Mouse (Mus musculus) midbrain, embryonic 11.5 days (tissue): ENCODE results near the gene Tmem98. TPM values are rescaled to one million over a fixed set of nuclear protein-coding genes. Genes with fewer than 3 reads are reported as not detected.

Source experiments
- ATAC-seq: fragments of 200-750 bp; cut with Nextera tagmentation; 2 replicates; pipeline ENCODE4 v1.8.0; 2017; ENCODE audit warnings: moderate TSS enrichment, moderate library complexity; ENCODE audit not compliant: low FRiP score
- DNase-seq: peaks from one replicate; pipeline ENCODE4 v3.0.0; 2015; ENCODE audit warnings: low spot score; ENCODE audit errors: missing footprints
- H3K27ac ChIP-seq: fragments of 300-500 bp; sonication (generic); 2 replicates; pipeline ENCODE4 v1.5.1; 2014; ENCODE audit warnings: low read depth, low read length
- H3K27me3 ChIP-seq: fragments of 300-500 bp; sonication (generic); 2 replicates; pipeline ENCODE4 v1.6.1; 2014; ENCODE audit warnings: mild to moderate bottlenecking, low read length, moderate library complexity, mixed read lengths; ENCODE audit not compliant: control insufficient read depth, insufficient read depth
- H3K36me3 ChIP-seq: fragments of 300-500 bp; sonication (generic); 2 replicates; pipeline ENCODE4 v1.6.1; 2014; ENCODE audit warnings: mild to moderate bottlenecking, low read length, moderate library complexity, mixed read lengths; ENCODE audit not compliant: control insufficient read depth, insufficient read depth
- H3K4me1 ChIP-seq: fragments of 300-500 bp; sonication (generic); 2 replicates; pipeline ENCODE4 v1.6.1; 2014; ENCODE audit warnings: low read length; ENCODE audit not compliant: control insufficient read depth, insufficient read depth
- H3K4me2 ChIP-seq: fragments of 300-500 bp; sonication (generic); 2 replicates; pipeline ENCODE4 v1.6.1; 2014; ENCODE audit warnings: mild to moderate bottlenecking, moderate library complexity
- H3K4me3 ChIP-seq: fragments of 300-500 bp; sonication (generic); 2 replicates; pipeline ENCODE4 v1.5.1; 2014; ENCODE audit warnings: low read depth, low read length
- H3K9ac ChIP-seq: fragments of 300-500 bp; sonication (generic); 2 replicates; pipeline ENCODE4 v1.6.1; 2014; ENCODE audit warnings: low read length
- H3K9me3 ChIP-seq: fragments of 300-500 bp; sonication (generic); 2 replicates; pipeline ENCODE4 v1.6.1; 2016; ENCODE audit warnings: low read length; ENCODE audit not compliant: control insufficient read depth
- WGBS: fragments of 180-500 bp; shearing (Covaris S2); extraction: QIAGEN DNeasy Blood & Tissue Kit; methylation state at CpG from one replicate; pipeline ENCODE4 v1.1.7; 2014; 5-methylcytosine and 5-hydroxymethylcytosine counted together
- polyA plus RNA-seq: library from polyadenylated mRNA; unstranded; fragments of >200 nt; fragmentation: Nextera tagmentation; extraction: Ambion mirVana; gene quantifications from 2 replicates; pipeline ENCODE4 v1.2.1, GENCODE M21; 2014

Gene Tmem98
- polyA plus RNA-seq, 1 experiment from 2014 or later, result 94.9 TPM

DNA sequence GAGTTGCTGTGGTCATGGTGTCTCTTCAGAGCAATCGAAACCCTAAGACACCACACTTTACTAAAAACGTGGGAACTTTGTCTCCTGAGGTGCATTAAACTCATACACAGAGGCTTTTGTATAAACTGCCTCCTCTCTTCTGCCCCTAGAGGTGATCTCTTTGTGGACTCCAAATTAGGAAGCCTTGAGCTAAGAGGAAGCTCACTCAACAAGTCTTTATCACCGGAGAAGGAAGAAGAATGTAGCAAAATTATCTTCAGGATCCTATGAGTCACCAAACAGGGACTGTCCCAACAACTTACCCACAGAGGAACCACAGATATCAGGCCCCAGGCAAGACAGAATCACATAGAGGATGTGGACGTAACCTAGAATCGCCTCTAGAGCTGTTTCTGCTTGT lies 24.3 kb upstream of the Tmem98 start:
- 85% methylated on average over 5 of the region's 5 CpGs for WGBS
- no peaks in the 10 kb centered on the region for H3K36me3 ChIP-seq
- H3K9me3 ChIP-seq, result no peaks in the 10 kb centered on the region
- ATAC-seq (no peak), DNase-seq (no peak)
- H3K27me3 ChIP-seq, result no peaks in the 10 kb centered on the region
- no peak overlapping the region for H3K4me3 ChIP-seq
- no peak overlapping the region for H3K9ac ChIP-seq
- no peak overlapping the region for H3K27ac ChIP-seq
- no peak overlapping the region for H3K4me2 ChIP-seq
- no peaks in the 10 kb centered on the region for H3K4me1 ChIP-seq

DNA sequence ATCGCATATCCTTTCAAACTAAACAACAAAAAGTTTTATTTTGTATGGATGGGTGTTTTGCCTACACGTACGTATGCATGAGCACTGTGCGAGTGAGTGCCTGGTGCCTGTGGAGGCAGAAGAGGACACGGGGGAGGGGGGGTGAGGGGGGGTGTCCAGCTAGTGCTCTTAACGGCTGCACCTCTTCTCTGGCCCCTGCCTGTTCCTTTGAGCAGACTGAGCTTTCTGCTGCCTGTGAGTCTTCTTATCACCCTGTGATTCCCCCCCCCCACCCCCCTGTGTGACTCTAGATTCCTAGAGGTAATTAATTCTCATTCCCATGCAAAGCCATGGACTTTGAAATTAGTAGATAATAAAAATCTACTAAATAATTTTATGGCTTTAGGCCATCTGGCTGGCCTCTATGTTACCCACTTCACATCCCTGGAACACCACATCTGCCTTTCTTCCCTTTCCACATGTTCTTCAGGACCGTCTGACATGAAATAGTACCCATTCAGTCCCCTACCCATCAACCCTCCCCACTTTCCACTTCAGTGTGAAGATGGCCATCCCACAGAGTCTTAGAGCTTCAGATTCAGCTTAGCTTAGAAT lies 20.2 kb upstream of the Tmem98 start:
- H3K4me2 ChIP-seq, result no peak overlapping the region
- H3K9me3 ChIP-seq, result no peaks in the 10 kb centered on the region
- no peak overlapping the region for H3K27ac ChIP-seq
- H3K36me3 ChIP-seq, result no peaks in the 10 kb centered on the region
- no peaks in the 10 kb centered on the region for H3K27me3 ChIP-seq
- WGBS, result 66% methylated on average over 7 of the region's 7 CpGs
- ATAC-seq (no peak), DNase-seq (no peak)
- no peaks in the 10 kb centered on the region for H3K4me1 ChIP-seq
- H3K9ac ChIP-seq, result no peak overlapping the region
- no peak overlapping the region for H3K4me3 ChIP-seq

GRCm38 (mm10) chr11:80790413-80790812 lies 19.6 kb upstream of the Tmem98 start:
- Histone ChIP-seq H3K9ac (no peak overlapping the region), H3K4me2 (no peak overlapping the region), H3K27ac (no peak overlapping the region), H3K4me1 (no peaks in the 10 kb centered on the region), H3K27me3 (no peaks in the 10 kb centered on the region), H3K4me3 (no peak overlapping the region), H3K9me3 (no peaks in the 10 kb centered on the region), H3K36me3 (no peaks in the 10 kb centered on the region)
- 67% methylated on average over 3 of the region's 3 CpGs for WGBS
- DNase-seq, result peak; percentile 17
- ATAC-seq, result no peak

- WGBS, result 74% methylated on average over 3 of the region's 3 CpGs
- Histone ChIP-seq H3K27ac (no peak overlapping the region), H3K4me3 (no peak overlapping the region), H3K4me1 (no peaks in the 10 kb centered on the region), H3K9me3 (no peaks in the 10 kb centered on the region), H3K4me2 (no peak overlapping the region), H3K36me3 (no peaks in the 10 kb centered on the region), H3K27me3 (no peaks in the 10 kb centered on the region), H3K9ac (no peak overlapping the region)
- no peak for ATAC-seq
- DNase-seq, result no peak
These were observed 18.1 kb upstream of the Tmem98 start for GRCm38 (mm10) chr11:80791677-80792432.

DNA sequence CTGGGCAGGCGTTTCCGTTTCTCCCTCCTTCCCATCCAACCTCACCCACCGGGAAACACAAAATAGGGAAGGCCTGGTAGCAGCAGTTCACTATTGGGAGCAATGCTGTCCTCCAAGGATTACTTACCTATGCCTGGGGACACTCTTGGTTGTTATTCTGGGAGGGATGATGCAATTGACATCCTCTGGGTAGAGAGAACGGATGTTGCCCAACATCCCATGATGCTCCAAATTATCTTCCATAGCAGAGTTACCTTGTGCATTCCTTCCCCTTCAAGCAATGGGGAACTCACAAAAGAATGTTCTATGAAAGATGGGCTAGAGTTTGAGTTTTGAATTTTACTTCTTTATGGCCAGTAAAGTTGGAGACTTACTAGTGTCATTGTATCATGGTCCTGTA lies 16.6 kb upstream of the Tmem98 start:
- DNase-seq, result no peak
- no peaks in the 10 kb centered on the region for H3K4me1 ChIP-seq
- no peak overlapping the region for H3K4me3 ChIP-seq
- no peak overlapping the region for H3K4me2 ChIP-seq
- H3K27ac ChIP-seq, result no peak overlapping the region
- H3K27me3 ChIP-seq, result no peaks in the 10 kb centered on the region
- no peaks in the 10 kb centered on the region for H3K9me3 ChIP-seq
- 84% methylated on average over 4 of the region's 4 CpGs for WGBS
- H3K36me3 ChIP-seq, result no peaks in the 10 kb centered on the region
- H3K9ac ChIP-seq, result no peak overlapping the region
- ATAC-seq, result no peak

DNA sequence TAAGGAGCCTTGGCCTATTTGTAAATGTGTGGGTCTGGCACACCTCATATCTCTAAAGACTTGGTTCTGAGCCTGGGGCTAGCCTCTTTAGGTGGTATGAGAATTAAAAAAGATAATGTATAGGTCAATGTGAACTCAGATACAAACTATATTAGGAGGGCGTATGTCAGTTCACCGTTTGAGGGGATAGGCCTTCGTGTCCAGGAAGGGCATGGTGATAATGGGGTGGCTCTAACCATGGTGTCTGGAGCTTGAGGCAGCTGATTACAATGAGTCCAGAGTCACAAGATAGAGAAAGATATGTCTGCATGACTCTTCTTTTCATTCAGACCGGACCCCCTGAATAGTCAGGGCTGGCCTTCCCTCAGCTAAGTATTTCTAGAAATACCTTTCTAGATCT lies 15.7 kb upstream of the Tmem98 start:
- ATAC-seq, result no peak
- Histone ChIP-seq H3K27ac (no peak overlapping the region), H3K36me3 (no peaks in the 10 kb centered on the region), H3K9ac (no peak overlapping the region), H3K27me3 (no peaks in the 10 kb centered on the region), H3K4me2 (no peak overlapping the region), H3K9me3 (no peaks in the 10 kb centered on the region), H3K4me3 (no peak overlapping the region), H3K4me1 (no peaks in the 10 kb centered on the region)
- DNase-seq, result no peak
- WGBS, result 86% methylated on average over 4 of the region's 4 CpGs

GRCm38 (mm10) chr11:80795431-80795830 lies 14.5 kb upstream of the Tmem98 start:
- ATAC-seq (no peak), DNase-seq (peak; percentile 73)
- H3K4me2 ChIP-seq, result no peak overlapping the region
- no peak overlapping the region for H3K9ac ChIP-seq
- H3K27ac ChIP-seq, result no peak overlapping the region
- no peaks in the 10 kb centered on the region for H3K4me1 ChIP-seq
- no peaks in the 10 kb centered on the region for H3K9me3 ChIP-seq
- no peaks in the 10 kb centered on the region for H3K27me3 ChIP-seq
- H3K4me3 ChIP-seq, result no peak overlapping the region
- no peaks in the 10 kb centered on the region for H3K36me3 ChIP-seq
- 84% methylated on average over 8 of the region's 8 CpGs for WGBS

DNA sequence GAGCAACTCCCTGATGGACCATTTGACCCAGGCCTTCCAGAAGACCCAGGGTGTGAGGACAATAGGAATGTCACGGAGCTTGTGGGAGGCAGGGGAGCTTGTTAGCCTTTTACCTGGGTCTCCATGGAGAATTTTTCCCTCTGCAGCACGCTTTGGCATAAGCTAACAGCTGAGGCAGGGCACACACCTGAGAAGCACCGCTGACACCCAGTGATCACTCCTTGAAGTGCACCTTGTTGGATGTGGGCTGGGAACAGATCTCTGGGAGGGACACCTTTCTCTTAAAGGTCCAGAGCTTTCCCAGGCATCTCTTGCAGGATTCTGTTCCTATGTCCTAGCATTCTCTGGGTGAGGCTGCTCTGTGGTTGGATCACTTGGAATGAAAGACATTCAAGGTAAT lies 10.0 kb upstream of the Tmem98 start:
- 47% methylated on average over 3 of the region's 3 CpGs for WGBS
- no peak overlapping the region for H3K27ac ChIP-seq

GRCm38 (mm10) chr11:80802706-80803105 lies 7.3 kb upstream of the Tmem98 start:
- Histone ChIP-seq H3K36me3 (no peaks in the 10 kb centered on the region), H3K9me3 (no peaks in the 10 kb centered on the region), H3K4me2 (no peak overlapping the region), H3K4me3 (no peak overlapping the region), H3K27ac (no peak overlapping the region), H3K27me3 (no peaks in the 10 kb centered on the region), H3K4me1 (no peaks in the 10 kb centered on the region), H3K9ac (no peak overlapping the region)
- peak; percentile 45 for DNase-seq
- WGBS, result 58% methylated on average over 3 of the region's 3 CpGs
- ATAC-seq, result no peak

More for the DNA sequence above, 10.0 kb upstream of the Tmem98 start:
- Histone ChIP-seq H3K4me3 (no peak overlapping the region), H3K36me3 (no peaks in the 10 kb centered on the region), H3K4me2 (no peak overlapping the region), H3K9me3 (no peaks in the 10 kb centered on the region), H3K9ac (no peak overlapping the region), H3K27me3 (no peaks in the 10 kb centered on the region), H3K4me1 (no peaks in the 10 kb centered on the region)
- no peak for ATAC-seq
- peak; percentile 69 for DNase-seq
